ENCODE assay signal across 15 mouse cellular contexts in the genomic region with DNA sequence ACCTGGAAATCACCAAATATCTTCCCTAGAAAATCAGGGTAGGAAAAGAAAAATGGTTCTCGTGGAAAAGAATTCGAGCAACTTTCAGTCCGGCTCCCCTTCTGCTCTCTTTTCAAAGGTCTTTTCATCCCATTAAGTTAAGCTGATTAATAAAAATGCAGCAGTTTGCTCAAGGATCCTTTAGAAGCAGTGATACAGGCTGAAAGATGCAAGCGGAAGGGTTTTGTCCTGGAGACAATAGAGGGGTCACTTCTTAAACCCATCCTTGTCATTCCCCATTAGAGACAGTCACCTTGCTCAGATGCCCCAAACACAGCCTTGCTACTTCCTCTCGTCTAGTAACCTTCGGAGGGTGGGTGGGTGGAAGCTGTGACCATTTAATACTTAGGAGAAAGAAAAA. TPM values are rescaled to one million over a fixed set of nuclear protein-coding genes. Genes with fewer than 3 reads are reported as not detected.
DNase-seq lines count a peak whose midpoint lies in the region; ATAC-seq lines count a peak whose summit lies in the region.
"Had no signal": no experiment of that assay in that cellular context is flagged by ENCODE, and none has a peak within 500 bp of the region (broad histone marks: within the 10 kb centered on the region; RNA-seq: fewer than 3 reads in every experiment).

No protein-coding gene starts in this region.

- no peak overlapping the region for H3K4me3 ChIP-seq in intestine, embryonic 14.5 days (ENCODE audit: low read depth, low read length)
- H3K4me3 ChIP-seq in intestine, embryonic 16.5 days (ENCODE audit: low read length): no peak overlapping the region
- peak overlapping the region; percentile 26 for H3K4me3 ChIP-seq in hindbrain, embryonic 10.5 days
- peak overlapping the region; percentile 38 for H3K4me3 ChIP-seq in midbrain, embryonic 10.5 days
- H3K4me3 ChIP-seq in neural tube, embryonic 14.5 days (ENCODE audit: low read depth, low read length): no peak overlapping the region
- H3K4me3 ChIP-seq: liver, embryonic 15.5 days had no signal

- no peaks in the 10 kb centered on the region for H3K9me3 ChIP-seq in intestine, embryonic 14.5 days (ENCODE audit: control insufficient read depth, low read length)
- H3K9me3 ChIP-seq in intestine, embryonic 16.5 days (ENCODE audit: control insufficient read depth, low read length): no peaks in the 10 kb centered on the region
- H3K9me3 ChIP-seq in hindbrain, embryonic 10.5 days: no peaks in the 10 kb centered on the region
- no peaks in the 10 kb centered on the region for H3K9me3 ChIP-seq in midbrain, embryonic 10.5 days (replicated peaks)
- no peaks in the 10 kb centered on the region for H3K9me3 ChIP-seq in neural tube, embryonic 14.5 days (ENCODE audit: control insufficient read depth, low read length)
- H3K9me3 ChIP-seq: liver, embryonic 15.5 days had no signal

- no peak overlapping the region for H3K9ac ChIP-seq in intestine, embryonic 14.5 days (ENCODE audit: low read length)
- no peak overlapping the region for H3K9ac ChIP-seq in intestine, embryonic 16.5 days (ENCODE audit: low read depth, low read length)
- H3K9ac ChIP-seq in neural tube, embryonic 14.5 days (replicated peaks; ENCODE audit: low read depth, low read length): no peak overlapping the region
- H3K9ac ChIP-seq: liver, embryonic 15.5 days had no signal

- no peak overlapping the region for H3K27ac ChIP-seq in intestine, embryonic 14.5 days (ENCODE audit: low read depth)
- no peak overlapping the region for H3K27ac ChIP-seq in intestine, embryonic 16.5 days (ENCODE audit: low read length)
- peak overlapping the region; percentile 67 for H3K27ac ChIP-seq in hindbrain, embryonic 10.5 days
- peak overlapping the region; percentile 70 for H3K27ac ChIP-seq in midbrain, embryonic 10.5 days (replicated peaks)
- H3K27ac ChIP-seq in neural tube, embryonic 14.5 days (ENCODE audit: low read depth, low read length): no peak overlapping the region
- H3K27ac ChIP-seq: liver, embryonic 15.5 days; macrophage; stomach, postnatal 0 days had no signal

- H3K27me3 ChIP-seq in intestine, embryonic 14.5 days (replicated peaks; ENCODE audit: control insufficient read depth, insufficient read depth, low read length): no peaks in the 10 kb centered on the region
- no peaks in the 10 kb centered on the region for H3K27me3 ChIP-seq in intestine, embryonic 16.5 days (replicated peaks; ENCODE audit: control insufficient read depth, insufficient read depth, low read length)
- H3K27me3 ChIP-seq in hindbrain, embryonic 10.5 days (ENCODE audit: insufficient read depth, poor library complexity, severe bottlenecking): no peaks in the 10 kb centered on the region; the same call in 1 of the 2 replicates
- H3K27me3 ChIP-seq in midbrain, embryonic 10.5 days (ENCODE audit: low read depth, poor library complexity, severe bottlenecking): peaks cover 78% of the 10 kb centered on the region
- H3K27me3 ChIP-seq in neural tube, embryonic 14.5 days (ENCODE audit: control insufficient read depth, insufficient read depth, low read length): no peaks in the 10 kb centered on the region
- H3K27me3 ChIP-seq: liver, embryonic 15.5 days; Patski had no signal

- H3K36me3 ChIP-seq in intestine, embryonic 14.5 days (ENCODE audit: control insufficient read depth, insufficient read depth, low read length): no peaks in the 10 kb centered on the region
- H3K36me3 ChIP-seq in intestine, embryonic 16.5 days (ENCODE audit: control insufficient read depth, insufficient read depth, low read length): no peaks in the 10 kb centered on the region
- no peaks in the 10 kb centered on the region for H3K36me3 ChIP-seq in hindbrain, embryonic 10.5 days
- no peaks in the 10 kb centered on the region for H3K36me3 ChIP-seq in midbrain, embryonic 10.5 days
- H3K36me3 ChIP-seq in neural tube, embryonic 14.5 days (ENCODE audit: control insufficient read depth, insufficient read depth, low read length): no peaks in the 10 kb centered on the region
- H3K36me3 ChIP-seq: liver, embryonic 15.5 days had no signal

- peaks cover 39% of the 10 kb centered on the region for H3K4me1 ChIP-seq in intestine, embryonic 14.5 days (replicated peaks; ENCODE audit: control insufficient read depth, insufficient read depth, low read length)
- peaks cover 18% of the 10 kb centered on the region for H3K4me1 ChIP-seq in intestine, embryonic 16.5 days (ENCODE audit: control insufficient read depth, insufficient read depth, low read length)
- H3K4me1 ChIP-seq in hindbrain, embryonic 10.5 days (replicated peaks): peaks cover 63% of the 10 kb centered on the region
- H3K4me1 ChIP-seq in midbrain, embryonic 10.5 days: peaks cover 85% of the 10 kb centered on the region
- H3K4me1 ChIP-seq in neural tube, embryonic 14.5 days (ENCODE audit: control insufficient read depth, insufficient read depth, low read length): peaks cover 10% of the 10 kb centered on the region
- H3K4me1 ChIP-seq: liver, embryonic 15.5 days had no signal

- 31% methylated on average over 6 of the region's 6 CpGs for WGBS in intestine, embryonic 14.5 days
- WGBS in intestine, embryonic 16.5 days: 36% methylated on average over 6 of the region's 6 CpGs
- 6% methylated on average over 6 of the region's 6 CpGs for WGBS in hindbrain, embryonic 10.5 days
- WGBS in midbrain, embryonic 10.5 days: 4% methylated on average over 6 of the region's 6 CpGs
- WGBS in neural tube, embryonic 14.5 days: 10% methylated on average over 6 of the region's 6 CpGs

- no peak for DNase-seq in intestine, embryonic 14.5 days (ENCODE audit: low spot score)
- no peak for DNase-seq in hindbrain, embryonic 10.5 days (ENCODE audit: low spot score)
- no peak for DNase-seq in midbrain, embryonic 10.5 days (ENCODE audit: low spot score)
- no peak for DNase-seq in gastrocnemius, adult 8-10 months (ENCODE audit: low spot score in 2 of 2)
- DNase-seq in adrenal gland, adult (ENCODE audit: inconsistent age in 2 of 2, low spot score in 1 of 2): no peak
- DNase-seq: adrenal gland, adult 8-10 months; gastrocnemius, postnatal 14 days had no signal

- no peak for ATAC-seq in intestine, embryonic 14.5 days (replicated peaks; ENCODE audit: low FRiP score, low TSS enrichment, low read depth)
- ATAC-seq in intestine, embryonic 16.5 days: no peak
- ATAC-seq in neural tube, embryonic 14.5 days (ENCODE audit: low read depth): no peak

- H3K4me2 ChIP-seq in intestine, embryonic 14.5 days (ENCODE audit: low read length): 0 out of 2 replicates have a peak overlapping the region, but pooled peaks have one; percentile 4
- H3K4me2 ChIP-seq in intestine, embryonic 16.5 days (ENCODE audit: low read depth, low read length): no peak overlapping the region
- H3K4me2 ChIP-seq in neural tube, embryonic 14.5 days (ENCODE audit: low read depth, low read length): 0 out of 2 replicates have a peak overlapping the region, but pooled peaks have one; percentile 1
- H3K4me2 ChIP-seq: liver, embryonic 15.5 days had no signal

RNA-seq across cellular contexts. Expression of a gene that starts 27.4 kb away (rescaled TPM):
- polyA plus RNA-seq in intestine, embryonic 14.5 days (2014; fragmentation: Nextera tagmentation; extraction: Ambion mirVana): 42.4 and 51.1 TPM in 2 replicates
- 20.2 TPM in 2 replicates for polyA plus RNA-seq in intestine, embryonic 16.5 days (2015; fragmentation: Nextera tagmentation; extraction: Ambion mirVana)
- polyA plus RNA-seq in hindbrain, embryonic 10.5 days (2016; fragmentation: Nextera tagmentation; extraction: Ambion mirVana): 40.5 and 50.5 TPM in 2 replicates
- polyA plus RNA-seq in midbrain, embryonic 10.5 days (2016; fragmentation: Nextera tagmentation; extraction: Ambion mirVana): 58.8 and 80.0 TPM in 2 replicates
- polyA plus RNA-seq in neural tube, embryonic 14.5 days (2014; fragmentation: Nextera tagmentation; extraction: Ambion mirVana): 65.4 and 67.4 TPM in 2 replicates
- 1 to 10 TPM in 1 of 4 experiments, under 1 TPM in 3; 0.29 to 1.3 (median 0.71) TPM for total RNA-seq in gastrocnemius, adult 8-10 months (2022)
- total RNA-seq: common myeloid progenitor, adult 5-6 weeks; hematopoietic stem cell, adult 5-6 weeks had no signal
- polyA plus RNA-seq: macrophage had no signal

Comparison
In these comparisons a context has a peak if more than half of its experiments do, and no peak if none do; other contexts are left out.
1. H3K27ac ChIP-seq: peak in hindbrain, embryonic 10.5 days (single experiment) and midbrain, embryonic 10.5 days (single experiment); none in intestine, embryonic 14.5 days (single experiment), intestine, embryonic 16.5 days (single experiment) and neural tube, embryonic 14.5 days (single experiment).
2. H3K4me3 ChIP-seq: peak in hindbrain, embryonic 10.5 days (single experiment) and midbrain, embryonic 10.5 days (single experiment); none in intestine, embryonic 14.5 days (single experiment), intestine, embryonic 16.5 days (single experiment) and neural tube, embryonic 14.5 days (single experiment).